Mouse (Mus musculus): Measurements from ENCODE around the gene Tlr9. TPM values are rescaled to one million over a fixed set of nuclear protein-coding genes. Genes with fewer than 3 reads are reported as not detected.

The Tlr9 gene
- total RNA-seq, 4 experiments from 2014 or later = 0.10 to 0.43 (median 0.19) TPM; not detected in 1

DNA sequence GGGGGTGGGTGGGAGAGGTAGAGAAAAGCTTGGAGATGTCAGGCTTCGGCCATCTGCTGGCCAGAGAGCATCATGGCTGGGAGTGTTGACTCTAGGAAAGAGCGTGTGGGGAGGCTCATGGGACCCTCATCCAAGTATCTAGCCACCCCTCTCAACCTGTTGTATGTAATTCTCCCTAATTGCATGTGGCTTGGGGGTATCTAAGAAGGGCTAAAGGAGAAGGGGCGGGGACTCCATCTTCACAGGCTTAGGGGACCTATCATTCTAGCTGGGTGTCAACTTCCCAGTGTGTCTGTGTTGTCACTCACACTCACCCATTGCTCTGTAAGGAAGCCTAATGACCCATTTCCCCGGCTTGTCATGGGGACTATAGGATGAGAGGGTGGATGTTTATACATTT lies 9.4 kb downstream of the Tlr9 start:
- no peak for DNase-seq (ENCODE audit: low spot score in 2 of 2)

DNA sequence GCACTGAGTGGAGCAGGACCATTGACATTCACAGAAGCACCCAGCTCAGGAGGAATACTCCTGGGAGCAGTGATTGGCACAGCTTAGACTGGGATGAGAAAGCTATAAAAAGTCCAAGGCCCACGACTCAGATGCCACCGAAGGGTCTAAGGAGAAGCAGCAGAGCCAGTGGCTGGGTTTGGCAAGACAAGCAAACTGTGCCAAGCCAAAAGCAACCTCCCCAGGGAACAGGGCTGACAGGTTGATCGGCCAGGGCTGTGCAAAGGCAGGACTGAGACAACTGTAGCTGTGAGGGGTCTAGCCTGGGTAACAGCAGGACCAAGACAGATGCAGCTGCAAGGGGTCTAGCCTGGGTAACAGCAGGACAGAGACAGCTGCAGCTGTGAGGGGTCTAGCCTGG lies 10.6 kb downstream of the Tlr9 start:
- DNase-seq (ENCODE audit: low spot score in 2 of 2) = no peak

DNA sequence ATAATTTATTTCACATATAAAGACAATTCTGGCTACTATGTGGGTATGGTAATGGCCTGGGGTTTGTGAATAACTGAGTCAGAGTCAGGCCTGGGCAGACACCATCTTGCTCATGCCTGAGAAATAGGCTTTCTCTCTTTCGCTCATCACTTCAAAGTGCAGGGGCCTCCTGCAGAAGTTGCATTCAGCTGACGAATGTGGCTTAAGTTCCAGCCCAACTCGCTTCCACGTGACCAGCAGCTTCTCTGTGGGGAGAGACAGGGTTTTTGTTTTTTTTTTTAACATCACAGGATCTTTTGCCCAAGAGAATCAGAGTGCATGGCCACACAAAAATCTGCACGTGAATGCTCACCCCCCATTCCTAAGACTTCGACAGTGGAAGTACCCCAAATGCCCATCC lies 11.6 kb downstream of the Tlr9 start:
- DNase-seq (ENCODE audit: low spot score in 2 of 2) = no peak

DNA sequence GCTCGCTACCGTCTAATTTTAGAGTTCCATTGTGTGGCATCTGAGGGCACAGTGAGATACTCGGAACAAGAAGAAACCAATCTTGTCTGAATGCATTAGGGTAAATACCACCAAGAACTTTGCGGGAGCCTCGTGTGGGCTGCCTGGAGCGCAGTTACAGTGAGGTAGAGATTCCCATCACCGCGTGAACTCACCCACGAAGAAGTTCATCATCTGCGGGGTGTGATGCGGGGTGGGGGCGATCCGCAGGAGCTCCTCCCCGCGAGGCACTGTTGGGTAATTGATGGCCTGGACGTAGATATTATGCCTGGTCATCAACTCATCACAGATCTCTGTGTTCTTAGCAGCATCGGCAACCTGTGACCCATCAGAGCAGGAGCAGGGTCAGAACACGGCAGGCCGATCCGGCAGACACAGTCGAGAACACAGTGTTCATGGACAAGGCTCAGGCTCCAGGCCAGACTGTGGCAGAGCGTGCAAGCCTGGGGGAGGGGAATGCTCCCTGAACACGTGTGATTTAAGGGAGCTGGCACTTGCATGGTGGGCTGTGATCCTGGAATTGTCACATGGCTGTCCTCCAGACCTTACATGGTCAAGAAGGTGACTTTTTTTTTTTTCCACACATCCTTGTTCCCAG lies 12.9 kb downstream of the Tlr9 start:
- DNase-seq (ENCODE audit: low spot score in 2 of 2) = no peak

DNA sequence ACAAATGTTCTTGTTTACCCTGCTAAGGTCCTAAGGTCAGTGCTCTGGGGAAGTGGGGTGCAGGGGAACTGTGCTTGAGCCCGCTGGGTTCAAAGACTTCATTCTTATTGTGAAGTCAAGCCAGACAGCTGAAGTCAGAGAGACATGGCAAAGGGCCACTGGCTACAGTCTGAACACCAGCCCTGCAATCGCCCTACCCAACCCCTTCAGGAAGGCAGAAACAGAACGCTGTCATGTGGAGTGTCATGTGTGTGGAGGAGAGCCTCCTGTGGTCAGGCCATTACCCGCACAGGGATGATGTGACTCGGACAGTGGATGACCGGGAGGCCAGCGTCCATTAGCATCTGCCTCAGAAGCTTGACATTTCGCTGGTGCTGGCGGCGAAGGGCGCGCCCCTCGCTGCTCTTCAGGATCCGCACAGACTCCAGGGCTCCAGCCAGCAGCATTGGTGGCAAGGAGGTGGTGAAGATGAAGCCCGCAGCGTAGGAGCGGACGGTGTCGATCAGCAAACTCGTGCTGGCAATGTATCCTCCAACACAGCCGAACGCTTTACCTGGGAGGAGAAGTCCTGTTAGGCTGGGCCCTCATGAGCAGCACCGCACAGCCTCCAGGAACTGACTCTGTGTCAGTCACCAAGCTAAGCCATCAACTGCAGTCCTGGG lies 13.9 kb downstream of the Tlr9 start:
- no peak for DNase-seq (ENCODE audit: low spot score in 2 of 2)

DNA sequence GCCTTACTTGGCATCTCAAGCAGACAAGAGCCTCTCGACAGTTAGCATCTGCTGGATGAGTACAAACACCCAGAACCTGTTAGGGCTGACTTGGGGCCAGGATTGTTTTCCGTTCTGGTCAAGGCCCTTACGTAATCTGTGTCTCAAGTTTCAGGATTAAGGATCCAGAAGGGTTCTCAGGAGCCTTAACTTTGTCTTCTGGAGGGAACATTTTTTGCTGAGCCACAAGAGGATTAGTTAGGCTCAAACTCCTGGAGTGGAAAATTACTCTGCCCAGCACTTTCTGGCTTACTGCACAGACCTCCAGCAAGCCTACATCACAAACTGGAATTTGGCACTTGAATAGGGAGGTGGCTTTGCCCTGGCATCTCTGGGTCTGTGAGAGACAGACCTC lies 14.4 kb downstream of the Tlr9 start:
- no peak for DNase-seq (ENCODE audit: low spot score in 2 of 2)

DNA sequence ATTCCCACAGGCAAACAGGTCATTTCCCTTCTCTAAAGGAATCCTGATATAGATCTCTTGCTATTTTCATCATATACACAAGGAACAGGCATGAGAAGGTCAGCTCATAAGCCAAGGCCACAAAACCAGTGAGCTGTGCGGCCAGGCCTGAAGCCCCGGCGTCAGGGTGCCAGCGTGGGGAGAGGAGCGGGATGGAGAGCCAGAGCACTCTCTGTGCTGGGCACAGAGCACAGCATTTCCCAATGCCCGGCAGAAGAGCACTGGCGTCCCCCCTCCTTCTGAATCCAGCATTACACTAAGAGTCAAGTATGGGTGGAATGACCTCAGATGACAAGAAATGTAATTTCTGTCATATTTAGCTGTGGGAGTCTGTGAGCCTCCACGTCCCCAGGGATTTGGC lies 15.0 kb downstream of the Tlr9 start:
- no peak for DNase-seq (ENCODE audit: low spot score in 2 of 2)

DNA sequence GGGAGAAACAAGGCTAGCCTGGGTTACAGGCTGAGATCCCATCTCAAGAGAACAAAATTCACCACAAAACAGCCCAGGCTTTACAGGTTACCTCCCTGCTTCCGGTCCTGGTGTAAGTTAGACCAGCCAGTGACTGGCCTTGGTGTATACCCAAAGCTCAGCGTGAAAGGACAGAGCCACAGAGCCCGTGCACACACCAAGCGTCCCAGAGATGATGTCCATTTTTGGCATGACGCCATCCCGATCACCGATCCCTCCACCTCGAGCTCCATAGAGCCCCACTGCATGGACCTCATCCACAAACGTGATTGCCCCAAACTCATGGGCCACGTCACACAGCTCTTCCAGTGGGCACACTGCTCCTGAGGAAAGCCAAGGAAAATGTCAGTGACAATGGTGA lies 15.5 kb downstream of the Tlr9 start:
- no peak for DNase-seq (ENCODE audit: low spot score in 2 of 2)

DNA sequence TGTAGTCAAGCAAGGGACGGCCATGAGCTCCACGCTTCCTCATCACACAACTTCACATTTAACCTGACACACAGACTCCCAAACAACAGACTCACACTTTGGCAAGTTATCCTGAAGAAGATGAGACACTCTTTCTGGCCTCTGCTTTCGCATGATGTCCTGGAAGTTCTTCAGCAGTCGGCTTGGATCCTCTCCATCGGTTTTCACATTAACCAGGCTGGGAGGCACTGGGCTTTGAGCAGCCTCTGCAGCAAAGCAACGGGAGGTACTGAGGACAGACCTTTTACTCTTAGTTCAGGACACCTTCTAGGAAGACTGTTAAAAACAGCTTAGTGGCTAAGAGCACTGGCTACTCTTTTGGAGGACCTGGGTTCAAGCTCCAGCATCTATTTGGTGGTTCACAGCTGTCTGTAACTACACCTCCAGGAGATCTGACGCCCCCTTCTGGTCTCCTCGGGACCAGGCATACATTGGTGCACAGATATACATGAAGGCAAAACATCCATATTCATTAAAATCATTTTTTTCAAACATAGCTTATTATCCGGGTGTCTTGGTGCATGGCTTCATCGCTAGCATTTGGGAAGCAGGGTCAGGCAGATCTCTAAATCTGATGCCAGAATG lies 19.3 kb downstream of the Tlr9 start:
- no peak for DNase-seq (ENCODE audit: low spot score in 2 of 2)

DNA sequence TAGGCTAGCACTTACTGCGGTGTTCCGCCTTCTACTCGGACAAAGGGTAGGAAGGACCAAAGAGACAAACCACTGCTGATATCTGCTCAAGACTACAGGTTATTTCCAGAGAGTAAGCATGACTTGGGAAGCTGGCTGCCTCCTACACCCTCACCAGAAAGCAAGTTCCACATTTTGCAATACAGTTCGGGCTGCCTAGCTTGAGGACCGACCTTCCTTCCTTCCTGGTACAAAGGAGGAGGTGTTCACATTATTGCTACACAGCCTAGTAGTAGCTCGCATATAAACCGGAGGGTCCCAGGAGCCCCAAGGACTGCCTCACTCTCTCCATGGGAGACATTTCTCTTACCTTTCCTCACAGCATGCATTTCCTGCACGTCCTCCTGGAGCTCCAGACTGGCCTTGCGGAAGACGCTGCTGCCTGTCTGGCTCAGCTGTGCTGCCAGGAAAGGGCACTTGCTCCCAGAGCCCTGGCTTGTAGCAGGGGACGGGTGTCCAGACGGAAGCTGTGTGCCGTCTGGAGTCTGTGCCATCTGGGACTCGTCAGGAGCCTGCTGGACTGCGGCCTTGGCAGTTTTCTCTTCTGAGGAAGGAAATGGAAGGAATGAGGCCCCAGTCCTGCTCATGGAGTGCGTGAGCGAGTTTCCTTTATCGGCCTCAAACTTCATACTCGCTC lies 20.6 kb downstream of the Tlr9 start:
- DNase-seq (ENCODE audit: low spot score in 2 of 2) = no peak

DNA sequence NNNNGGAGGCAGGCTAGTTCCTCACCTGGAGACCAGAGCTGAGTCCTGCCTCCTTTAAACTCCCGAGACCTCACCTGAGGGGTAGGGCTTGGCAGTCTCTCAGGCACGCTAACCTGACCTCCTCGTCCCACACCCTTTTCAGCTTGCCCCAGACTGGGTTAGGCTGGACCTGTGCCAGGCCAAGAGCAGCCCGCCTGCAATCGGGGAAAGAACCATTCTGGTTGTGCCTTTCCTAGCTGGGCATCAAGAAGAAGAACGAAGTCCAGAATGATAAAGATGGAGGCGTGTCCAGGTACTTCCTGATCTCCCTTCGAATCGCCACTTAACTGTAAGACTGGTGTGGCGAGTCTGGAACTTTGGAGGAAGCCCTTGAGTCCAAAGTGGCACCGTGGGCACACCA lies 27.2 kb downstream of the Tlr9 start:
- no peak for DNase-seq (ENCODE audit: low spot score in 2 of 2)

DNA sequence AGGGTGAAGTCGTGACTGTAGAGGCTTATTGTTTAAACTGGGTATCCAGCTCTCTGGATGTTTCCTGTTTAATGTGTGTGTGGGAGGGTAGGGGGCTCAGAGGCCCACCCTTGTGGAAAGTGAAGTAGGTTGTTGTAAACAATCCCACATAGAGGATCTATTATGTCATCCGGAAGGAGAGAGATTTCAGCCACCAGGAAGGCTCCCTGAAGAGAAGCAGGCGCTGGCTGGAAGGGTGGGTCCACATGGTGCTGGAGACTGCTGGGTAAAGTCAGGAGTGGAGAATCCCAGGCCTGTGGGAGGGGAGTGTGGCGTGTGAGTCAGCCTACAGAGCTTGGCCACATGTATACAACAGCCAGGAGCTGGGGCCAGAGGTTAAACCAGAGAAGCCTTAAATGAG lies 27.8 kb downstream of the Tlr9 start:
- no peak for DNase-seq (ENCODE audit: low spot score in 2 of 2)

DNA sequence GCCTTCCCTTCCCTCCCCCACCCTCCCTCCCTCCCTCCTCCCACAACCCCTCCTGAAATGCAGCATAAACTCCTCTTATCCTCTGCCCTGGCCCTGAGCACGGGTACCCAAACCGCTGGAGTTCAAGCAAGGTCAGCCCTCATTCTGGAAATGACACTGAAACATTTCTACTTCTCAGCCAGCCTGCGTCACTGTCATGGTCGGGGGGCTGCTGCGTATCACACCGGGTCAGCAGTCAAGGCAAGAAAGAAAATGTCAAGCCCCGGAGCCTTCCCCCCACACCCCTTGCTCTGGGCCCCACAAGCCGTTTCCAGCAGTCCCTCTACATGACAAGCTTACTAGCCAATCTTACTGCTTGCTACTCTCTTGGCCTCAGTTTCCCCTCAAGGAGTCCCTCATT lies 28.7 kb downstream of the Tlr9 start:
- no peak for DNase-seq (ENCODE audit: low spot score in 2 of 2)

DNA sequence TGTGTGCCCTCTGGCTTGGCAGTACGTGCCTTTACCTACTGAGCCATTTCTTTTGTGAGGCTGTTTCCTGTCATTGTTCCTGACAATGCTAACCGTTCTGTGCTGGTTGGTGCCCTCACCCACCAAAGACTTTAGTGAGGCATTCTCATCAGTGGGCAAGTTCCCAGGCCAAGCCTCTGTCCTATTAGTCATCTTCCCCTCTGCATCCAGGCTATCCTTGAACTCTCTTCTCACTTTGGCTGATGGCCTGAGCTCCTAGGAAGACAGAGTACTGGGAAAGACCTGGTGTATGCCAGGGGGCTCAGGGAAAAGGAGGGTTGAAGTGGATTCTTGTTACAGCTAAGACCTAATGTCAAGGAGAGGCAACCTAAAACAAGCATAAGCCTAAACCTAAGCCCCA lies 31.6 kb downstream of the Tlr9 start:
- DNase-seq (ENCODE audit: low spot score in 2 of 2) = no peak

DNA sequence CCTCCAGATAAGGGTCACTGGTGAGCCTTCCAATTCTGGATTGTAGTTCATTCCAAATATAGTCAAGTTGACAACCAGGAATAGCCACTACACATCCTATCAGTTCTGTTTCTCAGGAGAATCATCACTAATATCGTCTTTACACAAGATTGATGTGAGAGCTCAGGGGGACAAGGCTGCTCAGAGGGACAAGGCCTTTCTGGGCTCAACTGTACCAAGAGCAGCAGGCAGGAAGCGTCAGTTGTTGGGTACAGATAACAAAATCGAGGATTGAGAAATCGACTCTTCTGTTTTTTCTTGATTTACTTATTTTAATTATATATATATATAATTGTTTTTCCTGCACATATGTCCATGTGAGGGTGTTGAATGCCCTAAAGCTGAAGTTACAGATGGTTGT lies 36.0 kb downstream of the Tlr9 start:
- DNase-seq (ENCODE audit: low spot score in 2 of 2) = no peak

DNA sequence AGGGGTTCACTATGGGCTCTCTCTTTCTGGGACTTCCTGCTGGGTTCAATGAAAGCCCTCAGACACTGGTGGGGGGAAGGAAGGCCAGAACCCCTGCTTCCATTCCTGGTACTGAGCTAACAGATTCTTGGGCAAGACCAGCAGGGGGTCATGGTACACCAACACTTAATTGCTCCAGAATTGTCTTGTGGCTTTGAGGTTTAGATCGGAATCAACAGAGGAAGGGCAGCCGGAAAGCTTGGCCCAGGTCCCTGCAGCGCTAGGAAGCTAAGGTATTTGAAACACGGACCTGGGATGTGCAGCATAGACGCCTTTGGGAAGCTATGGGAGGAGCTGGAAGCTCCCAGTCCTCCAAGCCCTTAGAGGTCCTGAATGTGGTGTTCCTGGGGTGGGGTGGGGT lies 36.6 kb downstream of the Tlr9 start:
- DNase-seq (ENCODE audit: low spot score in 2 of 2) = no peak

DNA sequence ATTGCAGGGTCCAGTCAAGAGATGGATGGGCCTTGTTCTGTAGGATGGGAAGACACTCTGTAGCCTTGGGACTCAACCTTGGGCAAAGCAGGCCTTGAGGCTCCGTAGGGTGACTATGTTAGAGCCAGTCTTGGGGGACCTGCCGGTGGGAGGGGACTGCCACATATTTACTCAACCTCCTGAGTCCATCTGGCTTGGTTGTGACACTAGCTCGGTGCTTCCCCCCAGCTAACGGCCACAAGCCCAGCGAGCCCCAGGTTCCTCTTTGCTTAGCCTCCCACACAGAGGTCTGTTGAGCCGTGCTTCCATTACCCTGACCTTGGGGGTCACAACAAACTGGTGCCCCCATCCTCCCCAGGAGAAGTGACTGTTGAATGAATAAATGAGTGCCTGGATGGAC lies 38.7 kb downstream of the Tlr9 start:
- no peak for DNase-seq (ENCODE audit: low spot score in 2 of 2)

DNA sequence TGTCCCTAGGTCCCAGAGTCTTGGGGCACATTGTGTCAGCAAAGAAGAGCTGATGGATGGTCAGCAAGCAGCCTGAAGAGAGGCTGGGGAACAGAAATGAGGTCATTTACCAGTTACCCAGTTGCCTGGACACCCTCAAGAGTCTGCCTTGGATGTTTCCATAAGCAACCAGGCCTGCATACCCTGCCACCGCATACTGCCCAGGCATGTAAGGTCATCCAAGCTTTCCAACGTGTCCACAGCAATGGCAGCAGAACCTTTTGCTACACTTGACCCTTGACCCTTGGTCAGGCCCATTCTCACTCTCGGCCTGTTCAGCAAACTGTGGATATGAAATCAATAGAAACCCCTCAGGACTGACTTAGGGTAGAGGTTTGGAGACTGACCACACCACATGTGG lies 39.1 kb downstream of the Tlr9 start:
- DNase-seq (ENCODE audit: low spot score in 2 of 2) = no peak

DNA sequence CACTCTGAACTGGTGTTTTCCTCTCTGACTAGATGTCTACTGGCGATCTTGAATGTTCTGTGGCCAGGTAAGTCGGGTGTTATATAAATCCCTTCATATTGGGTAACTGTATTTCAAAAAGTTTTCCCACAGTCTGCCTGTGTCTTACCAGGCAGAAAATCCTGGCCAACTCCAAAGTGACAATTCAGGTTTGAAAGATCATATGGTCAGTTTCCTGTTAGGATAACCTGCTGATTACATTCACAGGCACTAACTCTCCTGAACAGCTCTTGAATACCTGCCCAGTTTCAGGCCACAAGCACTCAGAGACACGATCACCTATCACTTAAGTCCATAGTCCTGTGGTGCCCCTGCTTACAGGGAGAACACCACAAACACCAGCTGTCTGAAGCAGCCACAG lies 39.7 kb downstream of the Tlr9 start:
- DNase-seq (ENCODE audit: low spot score in 2 of 2) = no peak

DNA sequence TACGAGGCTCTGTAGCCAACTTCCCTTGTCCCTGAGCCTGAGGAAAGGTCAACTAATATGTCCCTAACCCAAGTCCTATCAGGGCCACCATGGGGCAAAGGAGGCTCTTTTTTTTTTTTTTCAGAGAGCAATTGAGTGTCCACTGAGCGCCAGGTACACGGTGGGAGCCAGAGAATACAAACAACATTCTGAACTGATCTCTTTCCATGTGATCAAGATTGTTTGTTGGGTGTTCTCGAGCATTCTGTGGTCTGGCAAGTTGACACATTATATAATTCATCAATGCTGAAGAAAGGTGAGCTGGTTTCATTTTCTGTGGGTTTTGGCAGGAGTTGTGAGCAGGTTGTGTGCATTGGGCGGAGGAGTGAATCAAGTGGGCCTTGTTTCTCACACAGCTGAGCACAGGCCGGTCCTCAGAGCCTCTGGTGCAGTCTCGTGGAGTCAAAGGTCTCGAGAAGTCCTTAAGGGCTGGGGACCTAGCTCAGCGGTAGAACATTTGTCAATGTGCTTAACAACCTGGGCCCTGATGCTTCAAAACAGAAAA lies 41.1 kb downstream of the Tlr9 start:
- no peak for DNase-seq (ENCODE audit: low spot score in 2 of 2)

DNA sequence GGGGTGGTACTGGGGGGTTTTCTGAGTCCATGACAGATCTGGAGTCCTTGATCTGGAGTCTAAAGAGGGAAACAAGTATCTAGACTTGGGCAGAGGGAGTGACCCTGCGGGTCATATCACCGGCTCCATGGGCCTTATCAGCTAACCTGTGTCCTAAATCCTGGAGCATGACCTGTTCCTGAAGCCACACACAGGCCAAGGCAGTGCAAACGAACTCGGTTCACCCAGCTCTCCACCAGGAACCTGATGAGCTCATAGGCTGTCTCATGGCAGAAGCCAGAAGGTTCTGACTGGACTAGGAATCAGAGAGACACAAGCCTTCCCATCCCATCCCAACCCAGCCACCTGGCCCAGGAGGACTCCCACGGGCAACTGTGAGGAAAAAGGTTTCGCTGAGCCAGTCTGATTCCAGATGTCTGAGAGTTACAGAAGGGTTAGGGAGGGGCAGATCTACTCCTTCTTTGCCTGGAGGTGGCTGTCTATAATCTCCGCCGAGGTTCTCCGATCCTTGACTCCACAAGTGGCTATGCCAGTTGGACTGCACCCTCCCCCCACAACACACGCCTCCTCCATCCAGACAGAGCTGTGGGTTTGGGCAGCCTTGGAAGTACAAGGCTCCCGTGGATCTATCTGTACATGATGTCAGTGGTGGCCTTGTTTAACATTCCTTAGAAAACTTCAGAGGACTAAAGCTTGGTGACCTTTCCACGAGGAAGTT lies 43.1 kb downstream of the Tlr9 start:
- DNase-seq (ENCODE audit: low spot score in 2 of 2) = no peak
